Mouse (Mus musculus): ENCODE measurements around the gene H1f0. TPM values are rescaled to one million over a fixed set of nuclear protein-coding genes. Genes with fewer than 3 reads are reported as not detected.

H1f0 gene
- polyA plus RNA-seq, 1 experiment from 2014 or later: 351 TPM

Small RNAs within 50 kb of the gene (microRNA-seq; reads per million reads assigned to microRNA genes)
- gene Mir6956: not detected

Other genes starting within 250 kb of the H1f0 start
- gene Card10, start 225.4 kb upstream of the H1f0 start, polyA plus RNA-seq (2015; fragmentation: Nextera tagmentation; extraction: Ambion mirVana): 1.0 and 1.2 TPM in 2 replicates
- gene Cdc42ep1, start 185.8 kb upstream of the H1f0 start, polyA plus RNA-seq (2015; fragmentation: Nextera tagmentation; extraction: Ambion mirVana): 7.0 and 8.5 TPM in 2 replicates
- 1.1 TPM in 1 of 2 replicates, not detected in the other for gene Lgals2, start 172.9 kb upstream of the H1f0 start, polyA plus RNA-seq (2015; fragmentation: Nextera tagmentation; extraction: Ambion mirVana)
- gene Gga1, start 151.3 kb upstream of the H1f0 start, polyA plus RNA-seq (2015; fragmentation: Nextera tagmentation; extraction: Ambion mirVana): 47.8 and 49.2 TPM in 2 replicates
- gene Gm49510, start 128.8 kb upstream of the H1f0 start, polyA plus RNA-seq (2015; fragmentation: Nextera tagmentation; extraction: Ambion mirVana): 0.12 TPM in 1 of 2 replicates, not detected in the other
- 2.5 and 4.9 TPM in 2 replicates for gene Sh3bp1, start 128.7 kb upstream of the H1f0 start, polyA plus RNA-seq (2015; fragmentation: Nextera tagmentation; extraction: Ambion mirVana)
- gene Pdxp, start 114.5 kb upstream of the H1f0 start, polyA plus RNA-seq (2015; fragmentation: Nextera tagmentation; extraction: Ambion mirVana): 55.8 and 63.2 TPM in 2 replicates
- gene Lgals1, start 101.7 kb upstream of the H1f0 start, polyA plus RNA-seq (2015; fragmentation: Nextera tagmentation; extraction: Ambion mirVana): 109 and 125 TPM in 2 replicates
- 53.1 and 58.0 TPM in 2 replicates for gene Nol12, start 93.5 kb upstream of the H1f0 start, polyA plus RNA-seq (2015; fragmentation: Nextera tagmentation; extraction: Ambion mirVana)
- gene Triobp, start 80.7 kb upstream of the H1f0 start, polyA plus RNA-seq (2015; fragmentation: Nextera tagmentation; extraction: Ambion mirVana): 38.3 and 42.6 TPM in 2 replicates
- gene Galr3, start 13.4 kb downstream of the H1f0 start, polyA plus RNA-seq (2015; fragmentation: Nextera tagmentation; extraction: Ambion mirVana): not detected in 2 replicates
- 52.6 and 56.4 TPM in 2 replicates for gene Ankrd54, start 34.4 kb downstream of the H1f0 start, polyA plus RNA-seq (2015; fragmentation: Nextera tagmentation; extraction: Ambion mirVana)
- 180 and 186 TPM in 2 replicates for gene Eif3l, start 46.7 kb downstream of the H1f0 start, polyA plus RNA-seq (2015; fragmentation: Nextera tagmentation; extraction: Ambion mirVana)
- 8.6 and 9.5 TPM in 2 replicates for gene Micall1, start 80.4 kb downstream of the H1f0 start, polyA plus RNA-seq (2015; fragmentation: Nextera tagmentation; extraction: Ambion mirVana)
- gene Polr2f, start 112.6 kb downstream of the H1f0 start, polyA plus RNA-seq (2015; fragmentation: Nextera tagmentation; extraction: Ambion mirVana): 295 and 296 TPM in 2 replicates
- 14.0 and 16.6 TPM in 2 replicates for gene 1700088E04Rik, start 112.8 kb downstream of the H1f0 start, polyA plus RNA-seq (2015; fragmentation: Nextera tagmentation; extraction: Ambion mirVana)
- 0.58 and 0.67 TPM in 2 replicates for gene Sox10, start 136.8 kb downstream of the H1f0 start, polyA plus RNA-seq (2015; fragmentation: Nextera tagmentation; extraction: Ambion mirVana)
- 82.2 and 86.8 TPM in 2 replicates for gene Pick1, start 200.7 kb downstream of the H1f0 start, polyA plus RNA-seq (2015; fragmentation: Nextera tagmentation; extraction: Ambion mirVana)
- gene Gm49486, start 200.9 kb downstream of the H1f0 start, polyA plus RNA-seq (2015; fragmentation: Nextera tagmentation; extraction: Ambion mirVana): 0.88 and 1.0 TPM in 2 replicates
- gene Slc16a8, start 226.3 kb downstream of the H1f0 start, polyA plus RNA-seq (2015; fragmentation: Nextera tagmentation; extraction: Ambion mirVana): 0.22 and 0.23 TPM in 2 replicates